Mouse (Mus musculus) left cerebral cortex, adult 8-10 months (tissue): ENCODE measurements around the gene Fxyd1. TPM values are rescaled to one million over a fixed set of nuclear protein-coding genes. Genes with fewer than 3 reads are reported as not detected.

Experiments
- DNase-seq, 2 experiments: peaks; one replicate each; pipeline ENCODE4 v3.0.0; 2022; ENCODE audit warnings: low spot score in 2 of 2
- total RNA-seq, 4 experiments: library from RNA; stranded (reverse); gene quantifications; 2 replicates each; pipeline ENCODE4 v1.2.4; 2022

The Fxyd1 gene
- total RNA-seq, 4 experiments from 2014 or later = 57.6 to 144 (median 110) TPM

- DNase-seq = peak; percentile 56 to 85
These were observed 4.2 kb downstream of the Fxyd1 start for GRCm38 (mm10) chr7:31052636-31053434.

- DNase-seq = no peak
These were observed 4.8 kb downstream of the Fxyd1 start for GRCm38 (mm10) chr7:31052251-31052635.

GRCm38 (mm10) chr7:31051321-31052021, 5.5 kb downstream of the Fxyd1 start, which contains the start of gene Fxyd7:
Fxyd7 (minus strand) TSS chr7:31051467.
- DNase-seq = peak in 1 of 2 experiments; percentile 26

GRCm38 (mm10) chr7:31050921-31051320, 6.1 kb downstream of the Fxyd1 start:
- peak in 1 of 2 experiments; percentile 63 for DNase-seq

- DNase-seq = peak in 1 of 2 experiments; percentile 35
These were observed 6.5 kb downstream of the Fxyd1 start for GRCm38 (mm10) chr7:31050487-31050886.

GRCm38 (mm10) chr7:31049846-31050281, 7.1 kb downstream of the Fxyd1 start:
- peak in 1 of 2 experiments; percentile 71 for DNase-seq

GRCm38 (mm10) chr7:31049135-31049845, 7.7 kb downstream of the Fxyd1 start:
- peak in 1 of 2 experiments; percentile 64 for DNase-seq

GRCm38 (mm10) chr7:31042431-31042910, 14.5 kb downstream of the Fxyd1 start, which contains the start of gene Fxyd5:
Fxyd5 (minus strand) TSS chr7:31042481.
- DNase-seq = no peak

GRCm38 (mm10) chr7:31041662-31042315, 15.2 kb downstream of the Fxyd1 start:
- no peak for DNase-seq

GRCm38 (mm10) chr7:31041023-31041407, 16.0 kb downstream of the Fxyd1 start:
- DNase-seq = no peak

- DNase-seq = no peak
These were observed 16.5 kb downstream of the Fxyd1 start for GRCm38 (mm10) chr7:31040281-31041022.

GRCm38 (mm10) chr7:31039011-31039410, 18.0 kb downstream of the Fxyd1 start:
- DNase-seq = no peak

GRCm38 (mm10) chr7:31037675-31038074, 19.3 kb downstream of the Fxyd1 start:
- DNase-seq = no peak

GRCm38 (mm10) chr7:31036917-31037316, 20.1 kb downstream of the Fxyd1 start:
- DNase-seq = no peak

GRCm38 (mm10) chr7:31035291-31035690, 21.7 kb downstream of the Fxyd1 start:
- DNase-seq = no peak

GRCm38 (mm10) chr7:31034789-31035188, 22.2 kb downstream of the Fxyd1 start:
- no peak for DNase-seq

GRCm38 (mm10) chr7:31033409-31034165, 23.4 kb downstream of the Fxyd1 start:
- no peak for DNase-seq

GRCm38 (mm10) chr7:31031731-31032130, 25.3 kb downstream of the Fxyd1 start:
- DNase-seq = no peak

GRCm38 (mm10) chr7:31030717-31031116, 26.3 kb downstream of the Fxyd1 start:
- no peak for DNase-seq

GRCm38 (mm10) chr7:31028609-31029008, 28.4 kb downstream of the Fxyd1 start:
- no peak for DNase-seq
